ENCODE assay signal across 11 mouse cellular contexts in the genomic region with DNA sequence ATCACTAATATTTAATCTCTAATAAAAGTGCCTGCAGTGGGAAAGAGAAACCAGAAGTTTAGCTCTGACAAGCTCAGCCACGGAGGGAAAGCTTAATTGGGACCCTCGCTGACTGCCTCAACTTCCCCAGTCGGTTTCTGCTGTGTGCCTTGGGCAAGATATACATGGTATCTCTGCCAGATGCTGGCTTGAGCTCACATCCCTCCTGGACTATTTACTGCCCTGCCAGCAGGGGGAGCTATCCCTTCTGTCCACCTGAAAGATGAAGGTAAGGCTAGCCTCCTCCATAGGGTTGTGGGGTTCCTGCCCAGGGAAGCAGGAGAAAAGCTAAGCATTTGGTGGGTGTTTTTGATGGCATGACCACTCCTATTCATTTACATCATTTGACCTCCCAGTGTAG. TPM values are rescaled to one million over a fixed set of nuclear protein-coding genes. Genes with fewer than 3 reads are reported as not detected.
DNase-seq lines count a peak whose midpoint lies in the region; ATAC-seq and TF ChIP-seq lines count a peak whose summit lies in the region.
"Had no signal": no experiment of that assay in that cellular context is flagged by ENCODE, and none has a peak within 500 bp of the region (broad histone marks: within the 10 kb centered on the region; RNA-seq: fewer than 3 reads in every experiment).

No protein-coding gene starts in this region.

- no peak overlapping the region for H3K4me3 ChIP-seq in left cerebral cortex, adult 2 months
- H3K4me3 ChIP-seq in ES-Bruce4 (ENCODE audit: low read depth, low read length), result no peak overlapping the region
- no peak overlapping the region for H3K4me3 ChIP-seq in embryonic fibroblast, embryonic 13.5 days (ENCODE audit: insufficient read depth, low read length)
- H3K4me3 ChIP-seq: heart, embryonic 13.5 days; neural tube, embryonic 13.5 days; stomach, embryonic 15.5 days had no signal

- intact Hi-C loops in left cerebral cortex, adult 2 months (cut with DNase I), result loop anchor here (2.0 kb wide), 2 partner anchors 287 to 377 kb away; no protein-coding TSS in a partner anchor

- H3K27me3 ChIP-seq in ES-Bruce4 (ENCODE audit: control insufficient read depth, insufficient read depth, low read length, poor library complexity, severe bottlenecking), result no peaks in the 10 kb centered on the region

- no peaks in the 10 kb centered on the region for H3K36me3 ChIP-seq in ES-Bruce4 (ENCODE audit: control insufficient read depth, insufficient read depth, low read length, poor library complexity, severe bottlenecking)
- H3K36me3 ChIP-seq: heart, embryonic 13.5 days; neural tube, embryonic 13.5 days; stomach, embryonic 15.5 days had no signal

- no peak for TF ChIP-seq POLR2A in ES-Bruce4 (IDR thresholded peaks at IDR 0.05; ENCODE audit: insufficient read depth, low read length)
- no peak for TF ChIP-seq POLR2A in embryonic fibroblast, embryonic 13.5 days (IDR thresholded peaks at IDR 0.05; ENCODE audit: low read depth, low read length)

- peak; percentile 53 for TF ChIP-seq CTCF in left cerebral cortex, adult 2 months (IDR thresholded peaks at IDR 0.05)
- peak; percentile 44 for TF ChIP-seq CTCF in ES-Bruce4 (IDR thresholded peaks at IDR 0.05; ENCODE audit: low read depth, low read length)
- peak; percentile 48; the same call in 1 of the 2 replicates for TF ChIP-seq CTCF in embryonic fibroblast, embryonic 13.5 days (IDR thresholded peaks at IDR 0.05; ENCODE audit: borderline replicate concordance, insufficient read depth, low read length)

- DNase-seq in left cerebral cortex, adult 2 months (ENCODE audit: extremely low spot score in 1 of 2, low spot score in 2 of 2), result no peak
- no peak for DNase-seq in left cerebral cortex, adult 18-20 months (ENCODE audit: low spot score in 2 of 2)
- DNase-seq in B cell, adult 2 months, result peak; percentile 62 to 67
- no peak for DNase-seq in left cerebral cortex, adult 11 months (ENCODE audit: low spot score)

- H3K4me1 ChIP-seq in ES-Bruce4 (ENCODE audit: control insufficient read depth, insufficient read depth, low read length), result no peaks in the 10 kb centered on the region
- no peaks in the 10 kb centered on the region for H3K4me1 ChIP-seq in embryonic fibroblast, embryonic 13.5 days (ENCODE audit: control insufficient read depth, insufficient read depth, low read length)
- H3K4me1 ChIP-seq: stomach, embryonic 15.5 days had no signal

- H3K27ac ChIP-seq in left cerebral cortex, adult 2 months, result no peak overlapping the region
- no peak overlapping the region for H3K27ac ChIP-seq in ES-Bruce4 (ENCODE audit: insufficient read depth, low read length)
- no peak overlapping the region for H3K27ac ChIP-seq in embryonic fibroblast, embryonic 13.5 days (ENCODE audit: insufficient read depth, low read length)
- H3K27ac ChIP-seq: heart, embryonic 13.5 days; macrophage; neural tube, embryonic 13.5 days; stomach, embryonic 15.5 days had no signal

- no peaks in the 10 kb centered on the region for H3K9me3 ChIP-seq in ES-Bruce4 (replicated peaks; ENCODE audit: control insufficient read depth, insufficient read depth, low read length, poor library complexity, severe bottlenecking)
- H3K9me3 ChIP-seq: heart, embryonic 13.5 days; neural tube, embryonic 13.5 days; stomach, embryonic 15.5 days had no signal

- TF ChIP-seq EP300 in ES-Bruce4 (IDR thresholded peaks at IDR 0.05; ENCODE audit: insufficient read depth, low read depth, low read length), result no peak

- no peak for ATAC-seq in erythroid progenitor cell, adult 5-6 weeks (replicated peaks; ENCODE audit: low FRiP score, poor library complexity, severe bottlenecking)

- H3K9ac ChIP-seq in ES-Bruce4 (ENCODE audit: low read depth, poor library complexity, severe bottlenecking), result no peak overlapping the region
- H3K9ac ChIP-seq: heart, embryonic 13.5 days; neural tube, embryonic 13.5 days; stomach, embryonic 15.5 days had no signal

RNA-seq across cellular contexts. Expression of gene Eid3, which starts 43.8 kb away (rescaled TPM):
- total RNA-seq in left cerebral cortex, adult 2 months (2021), result 1 to 10 TPM; 2.0 to 2.4 TPM
- total RNA-seq in left cerebral cortex, adult 18-20 months (2021), result 1 to 10 TPM in 1 of 2 experiments, under 1 TPM in 1; 0.84 to 1.3 TPM
- polyA plus RNA-seq in ES-Bruce4 (2011; ENCODE audit: insufficient read depth, insufficient read length, low read depth, missing spikeins), result 12.7 and 13.9 TPM in 2 replicates
- polyA plus RNA-seq in embryonic fibroblast, embryonic 13.5 days (2011; ENCODE audit: insufficient read length, low read depth, missing spikeins), result 4.1 and 4.4 TPM in 2 replicates
- 4.2 TPM in 1 of 2 replicates, not detected in the other for total RNA-seq in erythroid progenitor cell, adult 5-6 weeks (2015; ENCODE audit: low replicate concordance)
- total RNA-seq in erythroid progenitor cell, adult 5-6 weeks (2017; ENCODE audit: low replicate concordance), result 6.6 and 9.4 TPM in 2 replicates

Comparison
In these comparisons a context has a peak if more than half of its experiments do, and no peak if none do; other contexts are left out.
1. DNase-seq: peak in B cell, adult 2 months (2 of 2); none in left cerebral cortex, adult 2 months (0 of 2), left cerebral cortex, adult 18-20 months (0 of 2) and left cerebral cortex, adult 11 months (single experiment).
2. Peak in every context shown above with its lines, with median percentiles within 50 percentile points of each other: CTCF ChIP-seq.